Mouse (Mus musculus) T-helper 1 cell (primary cell): ENCODE measurements around the gene Rock2.

Source experiments
- in situ Hi-C: fragments of 300-600 bp; cut with MboI, MseI; formaldehyde crosslinking; loops from one replicate; pipeline ENCODE4 v1.15.1; 2025; ENCODE audit warnings: high pct_unique_total_duplicates

Rock2 gene

GRCm38 (mm10) chr12:16894396-16895220 lies at the start of gene Rock2:
Rock2 (plus strand) TSS chr12:16894895.
- in situ Hi-C loops, result loop anchor here (5.0 to 10.0 kb wide), 3 partner anchors 300 to 798 kb away; partner anchors contain the start of gene Hpcal1

- in situ Hi-C loops, result no loop called here
These were observed 47.4 kb upstream of the Rock2 start for GRCm38 (mm10) chr12:16847204-16847792.

GRCm38 (mm10) chr12:16848501-16848900 lies 46.2 kb upstream of the Rock2 start:
- in situ Hi-C loops, result no loop called here

- in situ Hi-C loops, result no loop called here
These were observed 44.9 kb upstream of the Rock2 start for GRCm38 (mm10) chr12:16849821-16850220.

GRCm38 (mm10) chr12:16850431-16851375 lies 44.0 kb upstream of the Rock2 start:
- in situ Hi-C loops, result no loop called here

GRCm38 (mm10) chr12:16853431-16854165 lies 41.1 kb upstream of the Rock2 start:
- in situ Hi-C loops, result no loop called here

- in situ Hi-C loops, result no loop called here
These were observed 38.9 kb upstream of the Rock2 start for GRCm38 (mm10) chr12:16855632-16856305.

GRCm38 (mm10) chr12:16856306-16856679 lies 38.4 kb upstream of the Rock2 start:
- in situ Hi-C loops, result no loop called here

GRCm38 (mm10) chr12:16858081-16858480 lies 36.6 kb upstream of the Rock2 start:
- in situ Hi-C loops, result no loop called here

GRCm38 (mm10) chr12:16859781-16860180 lies 34.9 kb upstream of the Rock2 start:
- in situ Hi-C loops, result no loop called here

- in situ Hi-C loops, result no loop called here
These were observed 34.2 kb upstream of the Rock2 start for GRCm38 (mm10) chr12:16860533-16860932.

GRCm38 (mm10) chr12:16860961-16861360 lies 33.7 kb upstream of the Rock2 start:
- in situ Hi-C loops, result no loop called here

- in situ Hi-C loops, result no loop called here
These were observed 30.2 kb upstream of the Rock2 start for GRCm38 (mm10) chr12:16864477-16864876.

GRCm38 (mm10) chr12:16865871-16866270 lies 28.8 kb upstream of the Rock2 start:
- in situ Hi-C loops, result no loop called here

GRCm38 (mm10) chr12:16866460-16866859 lies 28.2 kb upstream of the Rock2 start:
- in situ Hi-C loops, result no loop called here

GRCm38 (mm10) chr12:16867306-16867705 lies 27.4 kb upstream of the Rock2 start:
- in situ Hi-C loops, result no loop called here

- in situ Hi-C loops, result no loop called here
These were observed 26.1 kb upstream of the Rock2 start for GRCm38 (mm10) chr12:16868618-16869017.

GRCm38 (mm10) chr12:16869091-16869778 lies 25.5 kb upstream of the Rock2 start:
- in situ Hi-C loops, result no loop called here

- in situ Hi-C loops, result no loop called here
These were observed 24.8 kb upstream of the Rock2 start for GRCm38 (mm10) chr12:16869870-16870404.
